Mouse (Mus musculus) CH12.LX (cell line): ENCODE data around the gene Zfp697. TPM values are rescaled to one million over a fixed set of nuclear protein-coding genes. Genes with fewer than 3 reads are reported as not detected.
"Not testable (repeated sequence)": the region's sequence is repeated elsewhere in the genome, so short reads cannot be mapped to it uniquely, and the experiment has no call there.

Experiments used
- DNase-seq: peaks from one replicate; pipeline ENCODE4 v3.0.0-alpha.2; 2013; ENCODE audit errors: extremely low read depth
- H3K27ac ChIP-seq: 2 replicates; pipeline ENCODE4 v1.5.1; 2012; ENCODE audit warnings: low read depth, mild to moderate bottlenecking, control low read depth, moderate library complexity; ENCODE audit not compliant: insufficient read depth
- H3K27me3 ChIP-seq: replicated peaks from 2 replicates; pipeline ENCODE3; 2012; ENCODE audit warnings: inconsistent platforms
- H3K36me3 ChIP-seq, 2 experiments: replicated peaks in 1 of 2; 2 replicates each; pipeline versions ENCODE3 to v1.6.1; 2012; ENCODE audit warnings: inconsistent platforms in 1 of 2, low read length in 1 of 2, mild to moderate bottlenecking in 1 of 2, mixed read lengths in 1 of 2, moderate library complexity in 1 of 2; ENCODE audit not compliant: control insufficient read depth in 1 of 2, insufficient read depth in 1 of 2
- H3K4me1 ChIP-seq, 2 experiments: 2 replicates each; pipeline ENCODE4 v1.6.1; 2012; ENCODE audit warnings: inconsistent platforms in 1 of 2, moderate library complexity in 1 of 2; ENCODE audit not compliant: insufficient read depth in 2 of 2, control insufficient read depth in 1 of 2
- H3K4me2 ChIP-seq: 2 replicates; pipeline ENCODE4 v1.6.1; 2012; ENCODE audit warnings: low read depth, mild to moderate bottlenecking, control low read depth; ENCODE audit not compliant: poor library complexity, insufficient read depth, severe bottlenecking
- H3K4me3 ChIP-seq, 3 experiments: fragments of 150-350 bp in 1 of 3; sonication (generic) in 1 of 3; replicated peaks in 1 of 3; 2 replicates each; pipeline versions ENCODE3 to v1.5.1; 2011 to 2012; ENCODE audit warnings: low read depth in 2 of 3, low read length in 2 of 3, mild to moderate bottlenecking in 2 of 3, moderate library complexity in 2 of 3, control low read depth in 1 of 3, improper control_type of control experiment in 1 of 3, inconsistent platforms in 1 of 3, mixed read lengths in 1 of 3; ENCODE audit not compliant: poor library complexity in 1 of 3
- H3K79me2 ChIP-seq: replicated peaks from 2 replicates; pipeline ENCODE4 v1.6.1; 2012; ENCODE audit warnings: mild to moderate bottlenecking, moderate library complexity; ENCODE audit not compliant: control insufficient read depth, poor library complexity, insufficient read depth, severe bottlenecking; ENCODE audit errors: extremely low read depth
- H3K9ac ChIP-seq: 2 replicates; pipeline ENCODE4 v1.6.1; 2012; ENCODE audit warnings: low read depth, mild to moderate bottlenecking, control low read depth, moderate library complexity; ENCODE audit not compliant: insufficient read depth
- H3K9me3 ChIP-seq: replicated peaks from 2 replicates; pipeline ENCODE3; 2012; ENCODE audit warnings: low read length, inconsistent platforms, mixed read lengths
- dilution Hi-C: fragments of 300-500 bp; cut with MboI; formaldehyde crosslinking; loops from 2 replicates; pipeline ENCODE4 v1.14.3; 2020; ENCODE audit warnings: low sequenced_read_pairs; ENCODE audit not compliant: extremely low pct_unique_long_range_greater_than_20kb, extremely low pct_ligation_motif_present
- in situ Hi-C: fragments of 300-500 bp; cut with MboI; formaldehyde crosslinking; loops from 3 replicates; pipeline ENCODE4 v1.14.3; 2019; ENCODE audit warnings: low sequenced_read_pairs, low pct_ligation_motif_present, low pct_unique_long_range_greater_than_20kb, mixed read lengths
- polyA plus RNA-seq: library from polyadenylated mRNA; unstranded; fragments of >175 nt; gene quantifications from 2 replicates; pipeline ENCODE4 v1.2.1, GENCODE M21; 2012; ENCODE audit warnings: low read depth; ENCODE audit not compliant: insufficient read length
- total RNA-seq, 2 experiments: library from RNA; depleted of rRNA; stranded (reverse); fragments of 300-350 nt in 1 of 2; fragments of >200 nt in 1 of 2; gene quantifications; 2 replicates each; pipeline ENCODE4 v1.2.3; 2012 to 2014

Zfp697 gene
- total and polyA plus RNA-seq, 3 experiments, result not detected

DNA sequence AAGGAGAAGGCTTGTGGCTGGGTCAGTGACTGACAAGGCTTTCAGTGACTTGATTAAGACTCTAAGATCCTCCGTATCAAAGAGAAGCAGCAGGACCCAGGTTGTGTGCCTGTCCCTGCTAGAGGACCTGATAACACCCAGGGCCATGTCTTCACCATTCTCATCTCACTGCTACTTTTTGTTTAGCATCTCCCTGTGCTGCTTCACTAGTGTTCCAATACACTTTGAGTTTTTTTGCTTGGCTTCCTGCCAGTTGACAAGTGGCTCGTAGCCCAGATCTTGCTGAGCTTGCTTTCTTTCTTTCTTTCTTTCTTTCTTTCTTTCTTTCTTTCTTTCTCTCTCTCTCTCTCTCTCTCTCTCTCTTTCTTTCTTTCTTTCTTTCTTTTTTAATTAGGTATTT, 87.1 kb downstream of the Zfp697 start:
- H3K9me3 ChIP-seq, in situ Hi-C loops, H3K79me2 ChIP-seq, H3K4me1 ChIP-seq, H3K27me3 ChIP-seq, H3K4me3 ChIP-seq, DNase-seq, dilution Hi-C loops, H3K27ac ChIP-seq, H3K9ac ChIP-seq, H3K4me2 ChIP-seq, H3K36me3 ChIP-seq: not testable (repeated sequence)

DNA sequence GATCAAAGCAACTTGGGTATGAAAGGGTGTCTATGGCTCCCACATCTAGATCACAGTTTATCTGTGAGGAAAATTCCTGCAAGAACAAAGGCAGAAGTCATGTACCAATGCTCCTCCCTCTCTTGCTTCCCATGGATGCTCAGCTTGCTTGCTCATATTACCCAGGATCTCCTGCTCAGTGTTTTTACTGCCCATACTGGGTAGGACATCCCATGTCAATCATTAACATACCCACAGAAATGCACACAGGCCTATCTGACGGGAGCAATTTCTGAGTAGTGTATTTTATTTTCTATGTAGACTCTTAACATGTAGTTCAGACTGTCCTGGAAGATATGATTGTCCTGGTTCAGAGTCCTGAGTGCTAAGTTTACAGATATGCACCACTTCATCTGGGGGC, 88.8 kb downstream of the Zfp697 start:
- H3K9me3 ChIP-seq, DNase-seq, H3K36me3 ChIP-seq, dilution Hi-C loops, H3K27me3 ChIP-seq, H3K4me1 ChIP-seq, in situ Hi-C loops, H3K4me2 ChIP-seq, H3K9ac ChIP-seq, H3K27ac ChIP-seq, H3K79me2 ChIP-seq, H3K4me3 ChIP-seq: not testable (repeated sequence)

DNA sequence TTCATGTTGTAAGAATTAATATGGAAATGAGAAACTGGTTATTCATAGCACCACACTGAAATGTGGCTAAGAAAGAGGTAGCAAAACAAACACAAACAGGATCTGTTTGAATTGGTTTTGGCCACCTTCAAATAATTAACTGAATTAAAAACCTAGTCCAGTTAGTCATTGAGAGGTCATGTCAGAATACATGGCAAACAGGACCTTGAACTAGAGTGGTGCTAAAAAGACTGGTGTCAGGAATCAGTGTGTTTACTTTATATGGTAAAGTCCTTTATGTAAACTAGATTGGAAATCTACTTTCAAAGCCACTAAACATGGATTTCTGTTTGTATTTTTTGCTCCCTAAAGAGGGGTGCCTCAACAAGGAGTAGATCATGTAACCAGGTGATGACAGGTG, 89.2 kb downstream of the Zfp697 start:
- H3K27ac ChIP-seq, H3K9ac ChIP-seq, H3K27me3 ChIP-seq, dilution Hi-C loops, DNase-seq, in situ Hi-C loops, H3K4me3 ChIP-seq, H3K4me2 ChIP-seq, H3K79me2 ChIP-seq, H3K4me1 ChIP-seq, H3K36me3 ChIP-seq, H3K9me3 ChIP-seq: not testable (repeated sequence)

DNA sequence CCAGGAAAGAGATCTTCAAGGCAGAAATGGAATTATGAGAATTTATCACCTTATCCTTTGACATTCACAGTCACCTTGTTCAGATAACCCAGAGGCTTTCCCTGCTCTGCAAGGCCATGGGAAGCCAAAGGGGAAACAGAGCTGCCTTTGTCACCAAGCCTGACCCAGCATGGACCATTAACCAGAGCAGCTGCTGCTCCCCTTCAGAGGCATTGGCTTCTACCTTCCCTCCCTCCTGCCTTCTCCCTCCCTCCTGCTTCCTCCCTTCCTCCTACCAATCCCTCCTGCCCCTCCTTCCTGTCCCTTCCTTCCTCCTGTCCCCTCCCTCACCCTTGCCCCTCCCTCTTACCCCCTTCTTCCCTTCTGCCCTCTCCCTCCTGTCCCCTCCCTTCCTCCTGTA, 111.9 kb downstream of the Zfp697 start:
- H3K27me3 ChIP-seq, H3K27ac ChIP-seq, H3K4me2 ChIP-seq, dilution Hi-C loops, H3K9ac ChIP-seq, H3K9me3 ChIP-seq, H3K4me3 ChIP-seq, H3K36me3 ChIP-seq, in situ Hi-C loops, H3K4me1 ChIP-seq, H3K79me2 ChIP-seq, DNase-seq: not testable (repeated sequence)

DNA sequence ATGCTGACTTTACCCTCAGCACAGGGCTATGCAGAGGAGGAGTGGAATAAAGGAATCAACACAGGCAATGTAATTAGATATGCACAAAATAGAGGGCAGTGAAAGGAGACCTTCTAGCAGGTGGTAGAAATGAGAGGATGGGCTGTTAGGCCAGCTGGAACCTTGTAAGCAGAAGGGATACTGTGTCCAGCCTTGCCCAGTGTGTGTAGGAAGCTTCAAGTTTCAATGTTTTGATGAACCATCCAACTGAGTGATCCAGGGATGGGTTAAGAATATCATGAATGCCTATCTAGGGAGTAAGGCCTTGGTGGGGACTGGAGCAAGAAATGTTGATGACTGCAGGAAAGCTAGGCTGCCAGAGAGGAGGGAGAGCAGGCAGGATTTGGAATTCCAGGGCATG, 112.8 kb downstream of the Zfp697 start:
- H3K27ac ChIP-seq, DNase-seq, H3K27me3 ChIP-seq, in situ Hi-C loops, H3K36me3 ChIP-seq, H3K4me3 ChIP-seq, H3K9ac ChIP-seq, H3K4me1 ChIP-seq, H3K79me2 ChIP-seq, H3K4me2 ChIP-seq, dilution Hi-C loops, H3K9me3 ChIP-seq: not testable (repeated sequence)

DNA sequence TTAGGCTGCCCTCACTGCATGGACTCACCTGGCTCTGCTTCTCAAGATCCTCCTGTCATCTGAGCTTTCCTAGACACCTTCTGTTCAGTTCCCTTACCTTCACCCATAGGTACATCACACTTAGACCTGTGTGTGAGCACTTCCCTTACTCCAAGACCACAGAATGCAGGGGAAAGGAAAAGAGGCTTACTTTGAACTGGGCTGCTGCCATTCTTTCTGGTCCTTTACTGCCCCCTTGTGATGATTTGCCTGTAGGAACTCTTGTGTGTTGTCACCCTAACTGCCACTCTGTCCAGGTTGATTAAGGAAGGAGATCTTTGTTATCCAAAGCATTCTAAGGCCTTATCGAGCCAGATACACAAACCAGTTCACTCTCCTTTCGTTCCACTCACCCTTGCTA, 114.5 kb downstream of the Zfp697 start:
- H3K27ac ChIP-seq, DNase-seq, H3K9ac ChIP-seq, H3K79me2 ChIP-seq, H3K36me3 ChIP-seq, H3K9me3 ChIP-seq, in situ Hi-C loops, H3K27me3 ChIP-seq, H3K4me3 ChIP-seq, H3K4me2 ChIP-seq, H3K4me1 ChIP-seq, dilution Hi-C loops: not testable (repeated sequence)

DNA sequence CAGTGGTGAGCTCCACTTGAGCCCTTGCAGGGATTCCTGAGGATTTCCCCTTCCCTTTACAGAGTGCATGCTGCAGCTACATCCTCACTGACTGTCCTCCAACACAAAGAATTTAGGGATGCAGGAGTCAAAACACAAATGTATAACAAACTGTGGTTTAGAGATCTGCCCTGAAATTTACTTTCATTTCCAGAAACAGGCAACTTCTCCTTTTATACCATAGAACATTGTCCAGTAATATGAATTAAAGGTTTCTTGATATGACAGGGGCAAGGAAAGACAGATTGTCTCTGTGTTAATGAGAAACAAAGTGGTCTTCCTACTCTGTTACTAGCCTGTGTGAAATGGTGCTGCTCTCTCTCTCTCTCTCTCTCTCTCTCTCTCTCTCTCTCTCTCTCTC, 115.1 kb downstream of the Zfp697 start:
- H3K9ac ChIP-seq, H3K4me2 ChIP-seq, H3K9me3 ChIP-seq, in situ Hi-C loops, H3K27me3 ChIP-seq, dilution Hi-C loops, H3K4me3 ChIP-seq, H3K4me1 ChIP-seq, H3K36me3 ChIP-seq, H3K27ac ChIP-seq, DNase-seq, H3K79me2 ChIP-seq: not testable (repeated sequence)
